Mouse (Mus musculus): ENCODE data around the gene Cyp3a11. TPM values are rescaled to one million over a fixed set of nuclear protein-coding genes. Genes with fewer than 3 reads are reported as not detected.
A peak's percentile ranks its signal among the peaks of the same experiment; 100 is the strongest.
"Not testable (repeated sequence)": the region's sequence is repeated elsewhere in the genome, so short reads cannot be mapped to it uniquely, and the experiment has no call there.

The Cyp3a11 gene
- total and polyA plus RNA-seq, 2 experiments = 877 to 6,008 TPM

DNA sequence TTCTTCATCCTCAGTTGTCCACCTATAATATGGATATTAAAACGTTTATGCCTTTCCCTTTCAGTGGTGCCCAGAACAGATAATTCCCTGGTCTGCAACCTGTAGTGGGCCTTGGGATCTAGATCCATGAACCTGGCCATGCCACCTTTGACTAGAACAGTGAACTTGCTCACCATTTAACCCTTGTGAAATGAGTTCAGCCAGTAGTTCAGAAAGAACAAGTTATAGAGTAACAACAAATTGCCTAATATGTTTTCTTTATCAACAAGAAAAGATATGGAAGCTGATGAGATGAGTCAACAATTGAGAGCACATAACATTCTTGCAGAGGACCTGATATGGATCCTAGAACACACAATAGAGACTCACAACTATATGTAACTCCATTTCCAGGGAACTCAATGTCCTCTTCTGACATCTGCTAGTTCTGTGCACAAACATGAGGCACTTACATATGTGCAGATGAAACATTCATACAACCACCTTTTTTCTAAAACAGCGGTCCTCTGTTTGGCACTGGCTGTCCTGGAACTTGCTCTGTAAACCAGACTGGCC lies 20.7 kb upstream of the Cyp3a11 start:
- H3K9ac ChIP-seq (ENCODE audit: low read depth, low read length) = no peak overlapping the region
- H3K79me2 ChIP-seq (ENCODE audit: control insufficient read depth, insufficient read depth, low read length) = no peaks in the 10 kb centered on the region
- WGBS = 14% methylated on average over 2 of the region's 2 CpGs
- DNase-seq (ENCODE audit: extremely low read depth, low read depth, low spot score) = peak; percentile 95
- no peaks in the 10 kb centered on the region for H3K27me3 ChIP-seq (ENCODE audit: control insufficient read depth, insufficient read depth, low read length)
- H3K4me1 ChIP-seq (ENCODE audit: control insufficient read depth, insufficient read depth, low read length) = peaks cover 21% of the 10 kb centered on the region
- H3K27ac ChIP-seq (replicated peaks; ENCODE audit: insufficient read depth, low read depth, low read length) = peak overlapping the region; percentile 80
- no peaks in the 10 kb centered on the region for H3K36me3 ChIP-seq (ENCODE audit: control insufficient read depth, insufficient read depth, low read length)
- no peak for TF ChIP-seq CTCF (IDR thresholded peaks at IDR 0.05; ENCODE audit: low read depth, low read length)
- TF ChIP-seq POLR2A (IDR thresholded peaks at IDR 0.05; ENCODE audit: extremely low read depth, insufficient read depth, low read length) = no peak
- H3K4me3 ChIP-seq (ENCODE audit: insufficient read depth, low read depth, low read length) = no peak overlapping the region

DNA sequence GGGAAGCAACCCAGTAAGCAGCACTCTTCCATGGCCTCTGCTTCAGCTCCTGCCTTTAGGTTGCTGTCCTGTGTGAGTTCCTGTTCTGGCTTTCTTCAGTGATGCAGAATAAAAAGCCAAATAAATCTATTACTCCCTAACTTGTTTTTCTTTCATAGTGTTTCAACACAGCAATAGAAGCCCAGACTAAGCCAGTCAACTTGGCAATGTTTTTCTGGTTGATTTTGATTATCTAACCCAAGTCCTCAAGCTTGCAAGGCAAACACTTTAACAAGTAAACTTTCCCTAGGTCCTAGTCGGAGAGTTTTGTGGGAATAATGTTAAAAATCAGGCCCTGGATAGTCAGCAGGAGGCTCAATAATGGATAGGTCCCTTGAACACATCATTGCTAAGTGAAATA lies 17.5 kb upstream of the Cyp3a11 start:
- H3K9ac ChIP-seq (ENCODE audit: low read depth, low read length) = no peak overlapping the region
- peak overlapping the region; percentile 91 for H3K27ac ChIP-seq (replicated peaks; ENCODE audit: insufficient read depth, low read depth, low read length)
- H3K4me3 ChIP-seq (ENCODE audit: insufficient read depth, low read depth, low read length) = no peak overlapping the region
- no peak for TF ChIP-seq POLR2A (IDR thresholded peaks at IDR 0.05; ENCODE audit: extremely low read depth, insufficient read depth, low read length)
- no peak for TF ChIP-seq CTCF (IDR thresholded peaks at IDR 0.05; ENCODE audit: low read depth, low read length)
- no peaks in the 10 kb centered on the region for H3K36me3 ChIP-seq (ENCODE audit: control insufficient read depth, insufficient read depth, low read length)
- H3K4me1 ChIP-seq (ENCODE audit: control insufficient read depth, insufficient read depth, low read length) = peaks cover 14% of the 10 kb centered on the region
- H3K79me2 ChIP-seq (ENCODE audit: control insufficient read depth, insufficient read depth, low read length) = no peaks in the 10 kb centered on the region
- no peaks in the 10 kb centered on the region for H3K27me3 ChIP-seq (ENCODE audit: control insufficient read depth, insufficient read depth, low read length)
- peak; percentile 93 for DNase-seq (ENCODE audit: extremely low read depth, low read depth, low spot score)
- 10% methylated on average over 1 of the region's 1 CpGs for WGBS

DNA sequence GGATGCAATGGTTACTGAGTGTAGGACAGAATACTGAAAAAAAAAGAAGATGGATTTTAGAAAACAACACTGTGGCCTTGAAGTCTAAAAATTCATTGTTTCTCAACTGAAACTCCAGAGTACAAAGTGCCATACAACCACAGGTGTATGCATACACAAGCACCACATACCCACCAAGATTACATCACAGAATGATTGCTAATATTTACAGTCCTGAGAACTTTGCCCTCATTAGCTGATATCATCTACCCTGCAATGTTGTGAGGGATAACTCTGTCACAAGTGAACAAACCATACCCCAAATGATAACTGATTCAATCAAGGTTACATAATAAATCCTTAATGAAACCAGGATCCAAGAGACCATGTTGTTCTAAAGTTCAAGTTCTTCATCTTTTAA lies 1.4 kb upstream of the Cyp3a11 start:
- H3K27ac ChIP-seq (replicated peaks; ENCODE audit: insufficient read depth, low read depth, low read length) = peak overlapping the region; percentile 90
- DNase-seq (ENCODE audit: extremely low read depth, low read depth, low spot score) = peak; percentile 99
- TF ChIP-seq POLR2A (IDR thresholded peaks at IDR 0.05; ENCODE audit: extremely low read depth, insufficient read depth, low read length) (no peak), CTCF (IDR thresholded peaks at IDR 0.05; ENCODE audit: low read depth, low read length) (no peak)

DNA sequence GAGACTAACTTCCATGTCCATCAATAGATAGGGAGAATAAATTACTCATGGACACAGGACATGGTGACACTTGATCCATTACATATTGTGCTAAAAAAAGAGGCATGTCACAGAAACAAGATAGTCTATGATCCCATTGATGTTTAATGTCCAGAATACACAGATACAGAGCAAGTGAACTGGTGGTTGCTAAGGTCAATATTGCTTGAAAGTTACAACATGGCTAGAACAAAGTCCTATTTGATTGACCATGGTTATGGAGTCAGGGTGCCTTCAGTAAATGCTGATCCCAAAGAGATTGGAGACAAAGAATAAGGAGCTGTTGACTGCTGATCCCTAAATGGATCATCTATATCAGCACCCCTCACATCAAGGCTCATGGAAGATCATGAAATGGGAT lies 12.3 kb downstream of the Cyp3a11 start:
- Histone ChIP-seq H3K36me3 (ENCODE audit: control insufficient read depth, insufficient read depth, low read length) (peaks cover 43% of the 10 kb centered on the region), H3K27ac (replicated peaks; ENCODE audit: insufficient read depth, low read depth, low read length) (peak overlapping the region; percentile 51; the same call in 1 of the 2 replicates)
- not testable (repeated sequence) for H3K79me2 ChIP-seq (ENCODE audit: control insufficient read depth, insufficient read depth, low read length); H3K4me1 ChIP-seq (ENCODE audit: control insufficient read depth, insufficient read depth, low read length); H3K4me3 ChIP-seq (ENCODE audit: insufficient read depth, low read depth, low read length); H3K27me3 ChIP-seq (ENCODE audit: control insufficient read depth, insufficient read depth, low read length); H3K9ac ChIP-seq (ENCODE audit: low read depth, low read length)
- DNase-seq (ENCODE audit: extremely low read depth, low read depth, low spot score) = peak; percentile 83

More for the DNA sequence above, 1.4 kb upstream of the Cyp3a11 start:
- H3K27me3 ChIP-seq (ENCODE audit: control insufficient read depth, insufficient read depth, low read length) = no peaks in the 10 kb centered on the region
- peaks cover 13% of the 10 kb centered on the region for H3K4me1 ChIP-seq (ENCODE audit: control insufficient read depth, insufficient read depth, low read length)
- H3K9ac ChIP-seq (ENCODE audit: low read depth, low read length) = no peak overlapping the region
- H3K36me3 ChIP-seq (ENCODE audit: control insufficient read depth, insufficient read depth, low read length) = peaks cover 12% of the 10 kb centered on the region
- H3K4me3 ChIP-seq (ENCODE audit: insufficient read depth, low read depth, low read length) = no peak overlapping the region
- H3K79me2 ChIP-seq (ENCODE audit: control insufficient read depth, insufficient read depth, low read length) = peaks cover 3% of the 10 kb centered on the region; the same call in 1 of the 2 replicates

DNA sequence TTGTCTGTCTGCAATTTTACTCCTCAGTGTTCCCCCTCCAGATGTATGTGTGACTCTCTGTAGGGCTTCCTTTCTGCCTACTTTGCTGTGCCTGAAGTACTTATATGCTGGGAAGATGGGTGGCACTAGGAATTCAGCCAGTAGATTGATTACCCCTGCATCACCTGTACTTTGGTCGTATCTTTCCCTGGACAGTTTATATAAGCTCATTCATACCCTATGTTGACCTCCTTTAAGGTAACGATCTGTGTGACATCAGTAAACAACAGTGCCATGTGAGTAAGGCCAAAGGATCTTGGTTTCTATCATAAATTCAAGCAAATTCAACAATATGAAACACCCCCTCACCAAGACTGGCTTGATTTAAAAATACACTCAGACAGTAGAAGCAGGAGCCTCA lies 74.0 kb downstream of the Cyp3a11 start, which contains the start of gene Cyp3a44:
Gene Cyp3a44 (minus strand): TSS at position 79 of the 400 bp plus-strand sequence.
- not testable (repeated sequence) for H3K4me3 ChIP-seq (ENCODE audit: insufficient read depth, low read depth, low read length); H3K79me2 ChIP-seq (ENCODE audit: control insufficient read depth, insufficient read depth, low read length); H3K4me1 ChIP-seq (ENCODE audit: control insufficient read depth, insufficient read depth, low read length); H3K36me3 ChIP-seq (ENCODE audit: control insufficient read depth, insufficient read depth, low read length); H3K27me3 ChIP-seq (ENCODE audit: control insufficient read depth, insufficient read depth, low read length); DNase-seq (ENCODE audit: extremely low read depth, low read depth, low spot score); H3K9ac ChIP-seq (ENCODE audit: low read depth, low read length); H3K27ac ChIP-seq (replicated peaks; ENCODE audit: insufficient read depth, low read depth, low read length)
- 17% methylated on average over 2 of the region's 2 CpGs for WGBS

Other genes starting within 250 kb of the Cyp3a11 start
- gene Cyp3a41a, start 159.8 kb downstream of the Cyp3a11 start, total RNA-seq (2014; rRNA removed) = 7.7 and 1,953 TPM in 2 replicates
- gene Cyp3a41a, start 159.8 kb downstream of the Cyp3a11 start, polyA plus RNA-seq (2012; rRNA removed) = 114 and 560 TPM in 2 replicates
- gene Cyp3a44, start 74.1 kb downstream of the Cyp3a11 start, total RNA-seq (2014; rRNA removed) = 20.2 and 390 TPM in 2 replicates
- gene Cyp3a44, start 74.1 kb downstream of the Cyp3a11 start, polyA plus RNA-seq (2012; rRNA removed) = 16.2 and 32.2 TPM in 2 replicates
- gene Cyp3a25, start 129.7 kb upstream of the Cyp3a11 start, total RNA-seq (2014; rRNA removed) = 870 and 1,067 TPM in 2 replicates
- gene Cyp3a25, start 129.7 kb upstream of the Cyp3a11 start, polyA plus RNA-seq (2012; rRNA removed) = 112 and 118 TPM in 2 replicates
- gene Cyp3a59, start 199.3 kb upstream of the Cyp3a11 start, total RNA-seq (2014; rRNA removed) = 62.1 and 121 TPM in 2 replicates
- 15.6 and 19.1 TPM in 2 replicates for gene Cyp3a59, start 199.3 kb upstream of the Cyp3a11 start, polyA plus RNA-seq (2012; rRNA removed)